Mouse (Mus musculus) kidney, postnatal 4 days (tissue): Measurements from ENCODE around the gene CK137956.

Source experiments
- DNase-seq, 2 experiments: peaks; one replicate each; pipeline ENCODE4 v3.0.0; 2021; ENCODE audit warnings: mixed read lengths in 2 of 2

CK137956 gene

GRCm38 (mm10) chr4:127907151-127907550 is 63.6 kb downstream of the CK137956 start:
- peak; percentile 62 to 68 for DNase-seq

DNA sequence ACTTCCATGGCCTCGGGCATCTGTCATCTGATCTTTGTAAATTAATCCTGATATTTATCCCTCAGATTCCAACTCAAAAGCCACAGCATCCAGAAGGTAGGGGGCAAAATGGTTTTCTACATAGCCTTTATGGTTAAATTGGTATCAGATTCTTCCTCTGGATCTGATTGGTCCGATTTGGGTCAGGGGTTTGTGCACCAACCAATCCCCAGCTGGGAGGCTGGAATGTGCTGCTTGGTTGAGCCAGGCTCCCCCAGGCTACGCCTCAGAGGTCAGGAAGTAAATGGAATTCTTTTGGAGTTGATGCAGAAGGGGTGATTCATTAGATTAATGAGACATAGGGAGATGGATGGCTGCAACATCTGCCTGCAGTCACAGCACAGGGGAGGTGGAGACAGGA is 66.8 kb downstream of the CK137956 start:
- peak; percentile 4 to 43 for DNase-seq

DNA sequence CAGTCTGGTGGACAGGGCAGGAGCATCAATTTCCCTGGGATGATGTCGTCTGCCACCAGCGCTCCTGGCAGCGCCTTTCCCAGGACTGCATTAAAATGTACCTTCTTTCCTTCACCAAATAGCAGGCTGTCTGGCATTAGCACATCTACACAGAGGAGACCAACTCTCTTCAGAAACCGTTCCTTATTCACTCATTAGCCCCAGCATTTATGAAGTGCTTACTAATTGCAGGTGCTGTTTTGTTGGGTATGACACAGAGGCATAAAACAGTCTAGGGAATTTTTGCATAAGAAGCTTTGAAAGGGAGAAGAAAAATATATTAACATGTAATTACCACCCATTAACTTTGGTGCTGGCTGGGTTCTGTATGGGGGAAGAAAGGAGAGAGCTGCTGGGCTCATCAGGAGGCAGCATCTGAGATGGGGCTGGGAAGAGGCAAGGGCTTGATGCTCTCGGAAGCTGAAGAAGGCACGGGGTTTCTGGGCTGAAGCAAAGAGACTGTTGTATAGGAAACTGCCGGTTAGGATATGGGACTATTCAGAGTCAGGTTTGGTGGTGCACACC is 69.8 kb downstream of the CK137956 start:
- DNase-seq = no peak

DNA sequence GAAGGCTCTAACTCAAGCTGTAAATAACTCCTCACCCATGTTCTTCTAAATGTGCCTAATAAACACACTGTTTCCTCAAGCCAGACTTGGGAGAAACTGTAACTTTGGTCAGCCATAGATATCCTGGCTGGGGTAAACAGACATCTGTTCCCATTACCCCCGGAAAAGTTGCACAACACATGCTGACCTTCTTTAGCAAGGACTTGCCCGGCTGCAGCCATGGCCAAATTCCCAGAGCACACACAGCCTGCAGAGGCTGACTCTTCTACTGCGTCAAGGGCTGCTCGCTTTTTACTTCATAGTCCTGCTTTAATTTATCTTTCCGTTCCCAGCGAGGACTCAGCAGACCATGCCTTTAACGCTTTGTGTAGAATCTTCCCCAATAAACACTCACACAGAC is 81.7 kb downstream of the CK137956 start:
- no peak for DNase-seq

DNA sequence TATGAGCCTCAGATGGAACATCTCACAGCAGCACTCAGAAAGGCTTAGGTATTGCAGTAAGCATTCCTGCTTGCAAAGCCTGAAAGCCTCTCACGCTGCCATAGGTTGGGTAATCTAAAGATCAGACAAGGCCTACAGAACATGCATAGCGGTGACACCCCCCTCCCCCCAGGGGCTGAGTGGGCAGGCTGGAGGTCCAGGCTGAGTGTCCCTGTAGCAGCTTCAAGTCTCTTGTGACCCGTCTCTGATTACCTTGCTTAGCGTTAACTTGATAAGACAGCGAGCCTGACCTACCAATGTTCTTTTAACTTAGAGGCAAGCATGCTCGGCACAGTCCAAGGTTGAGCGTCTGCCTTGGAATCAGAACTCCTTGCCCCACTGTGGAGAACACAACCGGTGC is 91.8 kb downstream of the CK137956 start:
- no peak for DNase-seq
